Mouse (Mus musculus): ENCODE data around the gene Vmn2r81.
"Not testable (repeated sequence)": the region's sequence is repeated elsewhere in the genome, so short reads cannot be mapped to it uniquely, and the experiment has no call there.

Gene Vmn2r81

DNA sequence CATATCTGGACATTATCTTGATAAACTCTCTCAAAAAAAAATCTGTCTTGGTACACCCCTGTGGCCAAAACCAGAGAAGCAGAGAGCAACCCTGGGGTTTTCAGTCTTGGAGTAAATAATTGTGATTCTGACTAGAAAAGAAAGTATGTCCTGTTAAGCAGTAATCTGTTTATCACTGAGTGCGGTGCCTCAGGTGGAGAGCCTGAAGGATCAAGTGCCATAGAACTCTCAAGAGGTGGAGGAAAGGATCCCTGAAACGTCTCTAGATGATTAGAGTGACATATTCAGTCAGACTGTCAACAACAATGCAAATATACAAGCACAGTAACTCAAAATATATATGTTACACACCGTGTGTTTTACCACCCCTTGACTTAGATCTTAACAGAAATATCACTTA is at the start of gene Vmn2r81:
Gene Vmn2r81 (plus strand): TSS at position 301 of the 400 bp plus-strand sequence.
- DNase-seq (ENCODE audit: low spot score), result not testable (repeated sequence)

DNA sequence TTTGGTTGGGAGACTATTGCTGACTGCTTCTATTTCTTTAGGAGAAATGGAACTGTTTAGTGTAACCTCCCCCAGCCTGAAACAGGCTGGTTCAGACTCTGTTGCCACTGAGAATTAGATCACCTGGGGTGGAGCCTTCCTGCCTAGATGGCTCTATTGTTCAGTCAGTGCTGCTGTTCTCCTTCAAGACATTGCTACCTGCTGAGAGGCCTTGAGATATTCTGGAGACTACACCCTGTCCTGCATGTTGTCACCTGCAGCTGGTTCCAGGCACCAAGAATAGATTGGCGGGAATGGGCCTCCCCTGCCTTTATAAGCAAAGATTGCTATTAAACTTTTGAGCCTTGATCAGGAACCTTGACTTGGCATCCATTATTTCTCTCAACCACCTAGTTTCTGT is 47.5 kb upstream of the Vmn2r81 start:
- DNase-seq (ENCODE audit: low spot score), result not testable (repeated sequence)

DNA sequence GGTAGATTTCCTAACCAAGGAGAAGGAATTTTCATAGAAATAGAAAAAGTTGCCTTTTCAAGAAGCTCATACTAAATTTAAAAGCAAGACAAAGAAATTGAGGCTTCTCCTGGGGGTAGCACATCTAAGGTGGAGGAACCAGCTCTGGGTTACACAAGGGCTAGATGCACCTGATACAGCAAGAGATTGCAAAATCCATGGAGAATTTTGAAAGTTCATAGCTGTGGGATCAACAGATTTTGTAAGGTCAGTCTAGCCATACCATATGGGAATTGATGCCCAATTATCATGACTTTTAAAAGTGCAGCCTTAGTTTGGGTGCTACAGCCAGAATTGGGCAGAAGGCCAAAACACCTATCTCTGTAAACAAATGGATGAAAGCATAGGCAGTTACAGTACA is 27.1 kb upstream of the Vmn2r81 start:
- no peak for DNase-seq (ENCODE audit: low spot score)

DNA sequence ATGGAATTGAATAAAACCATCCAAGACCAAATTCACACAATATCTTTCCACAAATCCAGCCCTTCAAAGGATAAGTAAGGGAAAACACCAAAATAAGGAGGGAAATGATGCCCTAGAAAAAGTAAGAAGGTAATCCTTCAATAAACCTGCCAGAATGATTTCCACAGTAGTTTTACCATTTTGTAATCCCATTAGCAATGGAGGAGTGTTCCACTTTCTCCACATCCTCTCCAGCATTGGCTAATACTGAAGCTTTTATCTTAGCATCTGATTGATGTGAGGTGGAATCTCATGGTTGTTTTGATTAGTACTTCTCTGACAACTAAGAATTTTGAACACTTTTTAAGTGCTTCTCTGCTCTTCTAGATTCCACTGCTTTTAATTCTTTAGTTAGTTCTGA is 25.9 kb upstream of the Vmn2r81 start:
- no peak for DNase-seq (ENCODE audit: low spot score)

DNA sequence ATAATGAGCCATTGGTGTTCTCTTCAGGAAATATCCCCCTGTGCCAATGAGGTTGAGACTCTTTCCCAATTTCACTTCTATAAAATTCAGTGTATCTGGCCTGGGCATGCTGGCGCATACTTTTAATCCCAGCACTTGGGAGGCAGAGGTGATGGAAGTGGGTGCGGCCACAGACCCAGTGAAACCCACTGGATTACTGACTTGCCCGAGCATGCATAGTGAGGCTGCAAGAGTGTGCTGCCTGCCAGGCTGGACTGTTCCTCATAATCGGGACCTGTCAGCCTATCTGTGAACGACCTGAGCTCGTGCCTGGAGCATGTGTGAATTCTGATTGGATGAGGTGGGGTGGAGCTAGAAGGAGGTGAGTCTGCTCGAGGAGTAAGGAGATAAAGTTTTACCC is 25.3 kb upstream of the Vmn2r81 start:
- DNase-seq (ENCODE audit: low spot score), result no peak

DNA sequence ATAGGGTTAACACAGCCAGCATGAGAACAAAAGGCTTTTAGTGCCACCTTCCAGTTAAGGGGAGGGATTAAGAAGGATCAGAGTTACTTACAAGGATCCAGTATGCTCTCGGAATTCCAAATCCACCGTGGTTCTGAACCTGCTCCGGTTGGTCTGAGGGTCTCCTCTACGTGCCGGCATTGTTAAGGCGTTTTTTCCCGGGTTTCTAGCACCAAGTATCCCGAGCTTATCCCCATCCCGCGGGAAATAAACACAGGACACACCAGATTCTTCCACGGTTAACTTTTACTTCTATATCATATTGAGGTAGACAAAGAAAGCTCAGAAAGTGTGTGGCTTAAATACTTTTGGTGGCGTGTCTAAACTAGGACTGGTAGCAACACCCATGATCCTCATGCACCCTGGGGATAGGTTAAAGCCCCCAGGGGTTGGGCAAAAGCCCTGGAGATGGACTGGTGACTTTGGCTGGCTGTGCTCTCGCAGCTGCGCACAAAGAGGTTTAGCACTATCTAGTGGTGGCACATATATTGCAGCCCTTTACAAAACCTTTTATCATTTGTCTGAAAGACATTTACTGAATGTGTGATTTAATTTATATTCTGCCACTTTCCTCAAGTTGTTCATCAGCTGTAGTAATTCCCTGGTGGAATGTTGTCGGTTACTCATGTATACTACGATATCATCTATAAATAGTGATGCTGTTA is 74.7 kb downstream of the Vmn2r81 start:
- DNase-seq (ENCODE audit: low spot score), result not testable (repeated sequence)

DNA sequence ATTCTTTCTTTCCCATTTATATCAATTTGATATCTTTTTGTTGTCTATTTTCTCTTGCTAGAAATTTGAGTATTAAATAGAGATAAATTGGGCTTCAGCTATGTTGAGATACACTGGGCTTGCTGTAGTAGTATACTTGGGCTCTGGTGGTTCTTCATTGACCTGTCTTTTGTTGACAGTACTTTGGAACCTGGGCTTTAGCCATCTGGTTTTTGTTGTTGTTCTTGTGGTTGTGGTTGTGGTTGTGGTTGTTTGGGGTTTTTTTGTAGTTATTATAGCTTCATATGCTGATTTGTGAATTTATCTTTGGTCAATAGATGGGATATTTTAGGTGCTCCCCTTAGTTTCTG is 75.2 kb downstream of the Vmn2r81 start:
- no peak for DNase-seq (ENCODE audit: low spot score)
